15 mouse cellular contexts compared by ENCODE assay signal in the genomic region with DNA sequence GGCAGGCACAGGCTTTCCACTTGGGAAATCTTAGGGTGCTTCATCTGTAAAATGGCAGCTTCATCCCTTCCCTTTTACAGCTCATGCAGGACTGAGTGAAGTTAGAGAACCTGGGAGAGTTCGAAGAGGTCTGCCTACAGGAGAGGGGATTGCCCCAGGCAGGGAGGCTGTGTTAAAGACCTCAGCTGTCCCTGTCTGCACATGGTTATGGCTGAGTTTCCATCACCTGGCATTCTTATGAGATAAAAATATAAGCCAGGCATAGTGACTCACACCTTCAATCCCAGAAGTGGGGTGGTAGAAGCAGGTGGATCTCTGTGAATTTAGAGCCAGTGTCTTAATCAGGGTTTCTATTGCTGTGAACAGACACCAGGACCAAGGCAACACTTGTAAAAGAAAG.
"Had no signal": no experiment of that assay in that cellular context is flagged by ENCODE, and none has a peak within 500 bp of the region (broad histone marks: within the 10 kb centered on the region; RNA-seq: fewer than 3 reads in every experiment).

No protein-coding gene starts in this region.

- H3K27me3 ChIP-seq: neural tube, embryonic 13.5 days; neural tube, embryonic 15.5 days; stomach, embryonic 15.5 days had no signal

- DNase-seq: retina, postnatal 1 day; right cerebral cortex, adult 18-20 months; right cerebral cortex, postnatal 14 days; right cerebral cortex, postnatal 4 days; spleen, adult 18-20 months; thymus, adult 18-20 months; thymus, adult 2 months; thymus, postnatal 14 days; thymus, postnatal 25 days; thymus, postnatal 36 days; thymus, postnatal 4 days had no signal

- H3K9ac ChIP-seq: neural tube, embryonic 13.5 days; neural tube, embryonic 15.5 days; stomach, embryonic 15.5 days had no signal

- H3K36me3 ChIP-seq: neural tube, embryonic 13.5 days; neural tube, embryonic 15.5 days; stomach, embryonic 15.5 days had no signal

- H3K4me2 ChIP-seq: neural tube, embryonic 13.5 days; neural tube, embryonic 15.5 days; stomach, embryonic 15.5 days had no signal

- H3K4me1 ChIP-seq: neural tube, embryonic 13.5 days; neural tube, embryonic 15.5 days; stomach, embryonic 15.5 days had no signal

- H3K4me3 ChIP-seq: neural tube, embryonic 13.5 days; neural tube, embryonic 15.5 days; stomach, embryonic 15.5 days had no signal

- H3K9me3 ChIP-seq: neural tube, embryonic 13.5 days; neural tube, embryonic 15.5 days; stomach, embryonic 15.5 days had no signal

- H3K27ac ChIP-seq: neural tube, embryonic 13.5 days; neural tube, embryonic 15.5 days; stomach, embryonic 15.5 days; stomach, postnatal 0 days had no signal
